Mouse (Mus musculus) forebrain, embryonic 13.5 days (tissue): ENCODE data around the gene Zfp747. TPM values are rescaled to one million over a fixed set of nuclear protein-coding genes. Genes with fewer than 3 reads are reported as not detected.
"Not testable (repeated sequence)": the region's sequence is repeated elsewhere in the genome, so short reads cannot be mapped to it uniquely, and the experiment has no call there.

Experiments used
- ATAC-seq: fragments of 200-750 bp; cut with Nextera tagmentation; 2 replicates; pipeline ENCODE4 v1.8.0; 2017
- H3K27ac ChIP-seq: fragments of 300-500 bp; sonication (generic); 2 replicates; pipeline ENCODE4 v1.5.1; 2015; ENCODE audit warnings: inconsistent platforms, mild to moderate bottlenecking, moderate library complexity
- H3K27me3 ChIP-seq: fragments of 300-500 bp; sonication (generic); 2 replicates; pipeline ENCODE4 v1.6.1; 2015; ENCODE audit warnings: mild to moderate bottlenecking, inconsistent platforms
- H3K36me3 ChIP-seq: fragments of 300-500 bp; sonication (generic); 2 replicates; pipeline ENCODE4 v1.6.1; 2015; ENCODE audit warnings: mild to moderate bottlenecking, inconsistent platforms; ENCODE audit not compliant: poor library complexity, severe bottlenecking
- H3K4me1 ChIP-seq: fragments of 300-500 bp; sonication (generic); 2 replicates; pipeline ENCODE4 v1.6.1; 2015; ENCODE audit warnings: inconsistent platforms
- H3K4me2 ChIP-seq: fragments of 300-500 bp; sonication (generic); 2 replicates; pipeline ENCODE4 v1.6.1; 2015; ENCODE audit warnings: inconsistent platforms, mild to moderate bottlenecking, moderate library complexity
- H3K4me3 ChIP-seq: fragments of 300-500 bp; sonication (generic); 2 replicates; pipeline ENCODE4 v1.5.1; 2015; ENCODE audit warnings: mild to moderate bottlenecking, inconsistent platforms
- H3K9ac ChIP-seq: fragments of 300-500 bp; sonication (generic); 2 replicates; pipeline ENCODE4 v1.6.1; 2015; ENCODE audit warnings: mild to moderate bottlenecking, inconsistent platforms
- H3K9me3 ChIP-seq: fragments of 300-500 bp; sonication (generic); replicated peaks from 2 replicates; pipeline ENCODE4 v1.6.1; 2016; ENCODE audit warnings: inconsistent platforms
- WGBS: fragments of 180-500 bp; shearing (Covaris S2); methylation state at CpG from one replicate; pipeline ENCODE4 v1.1.7; 2015; 5-methylcytosine and 5-hydroxymethylcytosine counted together
- polyA plus RNA-seq: library from polyadenylated mRNA; unstranded; fragments of >200 nt; fragmentation: Nextera tagmentation; extraction: Ambion mirVana; gene quantifications from 2 replicates; pipeline ENCODE4 v1.2.1, GENCODE M21; 2015

Zfp747 gene
- polyA plus RNA-seq, 1 experiment from 2014 or later = 8.6 TPM

GRCm38 (mm10) chr7:127364166-127364565, 11.7 kb downstream of the Zfp747 start:
- H3K36me3 ChIP-seq = no peaks in the 10 kb centered on the region
- ATAC-seq = no peak
- H3K27ac ChIP-seq = no peak overlapping the region
- peak overlapping the region; percentile 77 for H3K4me2 ChIP-seq
- H3K9ac ChIP-seq = peak overlapping the region; percentile 70; the same call in 1 of the 2 replicates
- whole genome bisulfite sequencing = 42% methylated on average over 4 of the region's 4 CpGs
- peak overlapping the region; percentile 41 for H3K4me3 ChIP-seq
- peaks cover 15% of the 10 kb centered on the region for H3K27me3 ChIP-seq
- H3K4me1 ChIP-seq = peaks cover 16% of the 10 kb centered on the region
- H3K9me3 ChIP-seq = no peaks in the 10 kb centered on the region

GRCm38 (mm10) chr7:127363475-127363921, 12.4 kb downstream of the Zfp747 start:
- H3K9ac ChIP-seq = peak overlapping the region; percentile 70
- H3K27me3 ChIP-seq = peaks cover 15% of the 10 kb centered on the region
- peaks cover 16% of the 10 kb centered on the region for H3K4me1 ChIP-seq
- under 1% methylated on average over 24 of the region's 24 CpGs for WGBS
- H3K36me3 ChIP-seq = no peaks in the 10 kb centered on the region
- no peaks in the 10 kb centered on the region for H3K9me3 ChIP-seq
- H3K4me3 ChIP-seq = peak overlapping the region; percentile 41
- peak overlapping the region; percentile 27; the same call in 1 of the 2 replicates for H3K27ac ChIP-seq
- ATAC-seq = 0 out of 2 replicates have a peak, but pooled peaks have one; percentile 33
- H3K4me2 ChIP-seq = peak overlapping the region; percentile 77

- 8% methylated on average over 13 of the region's 13 CpGs for WGBS
- not testable (repeated sequence) for H3K9ac ChIP-seq, ATAC-seq
These were observed 13.4 kb downstream of the Zfp747 start for GRCm38 (mm10) chr7:127362418-127362817.

GRCm38 (mm10) chr7:127361449-127361848, 14.4 kb downstream of the Zfp747 start:
- no peak overlapping the region for H3K4me3 ChIP-seq
- H3K9me3 ChIP-seq = no peaks in the 10 kb centered on the region
- no peak overlapping the region for H3K27ac ChIP-seq
- no peak for ATAC-seq
- WGBS = 66% methylated on average over 13 of the region's 13 CpGs
- H3K4me1 ChIP-seq = peaks cover 16% of the 10 kb centered on the region
- no peak overlapping the region for H3K4me2 ChIP-seq
- H3K36me3 ChIP-seq = no peaks in the 10 kb centered on the region
- H3K9ac ChIP-seq = no peak overlapping the region
- peaks cover 21% of the 10 kb centered on the region for H3K27me3 ChIP-seq

More at GRCm38 (mm10) chr7:127362418-127362817, 13.4 kb downstream of the Zfp747 start:
- Histone ChIP-seq H3K4me1 (peaks cover 16% of the 10 kb centered on the region), H3K4me2 (peak overlapping the region; percentile 42), H3K27me3 (peaks cover 21% of the 10 kb centered on the region), H3K4me3 (peak overlapping the region; percentile 21)
- H3K36me3 ChIP-seq, H3K9me3 ChIP-seq, H3K27ac ChIP-seq: not testable (repeated sequence)

- H3K4me1 ChIP-seq = peaks cover 16% of the 10 kb centered on the region
- H3K4me3 ChIP-seq = no peak overlapping the region
- H3K9me3 ChIP-seq = no peaks in the 10 kb centered on the region
- H3K36me3 ChIP-seq = no peaks in the 10 kb centered on the region
- 79% methylated on average over 4 of the region's 4 CpGs for WGBS
- no peak overlapping the region for H3K9ac ChIP-seq
- H3K4me2 ChIP-seq = no peak overlapping the region
- H3K27ac ChIP-seq = no peak overlapping the region
- no peak for ATAC-seq
- H3K27me3 ChIP-seq = peaks cover 19% of the 10 kb centered on the region
These were observed 15.6 kb downstream of the Zfp747 start for GRCm38 (mm10) chr7:127360265-127360664.

GRCm38 (mm10) chr7:127358472-127358871, 17.4 kb downstream of the Zfp747 start:
- Histone ChIP-seq H3K36me3 (no peaks in the 10 kb centered on the region), H3K27ac (no peak overlapping the region), H3K27me3 (peaks cover 25% of the 10 kb centered on the region), H3K4me3 (no peak overlapping the region), H3K9ac (no peak overlapping the region), H3K4me2 (no peak overlapping the region), H3K4me1 (peaks cover 3% of the 10 kb centered on the region), H3K9me3 (no peaks in the 10 kb centered on the region)
- ATAC-seq = no peak
- 70% methylated on average over 4 of the region's 4 CpGs for WGBS

GRCm38 (mm10) chr7:127357871-127358270, 18.0 kb downstream of the Zfp747 start:
- Histone ChIP-seq H3K4me3 (no peak overlapping the region), H3K27ac (no peak overlapping the region), H3K9ac (no peak overlapping the region), H3K27me3 (peaks cover 25% of the 10 kb centered on the region), H3K9me3 (no peaks in the 10 kb centered on the region), H3K4me1 (no peaks in the 10 kb centered on the region), H3K36me3 (no peaks in the 10 kb centered on the region), H3K4me2 (no peak overlapping the region)
- no peak for ATAC-seq
- 37% methylated on average over 2 of the region's 2 CpGs for WGBS

GRCm38 (mm10) chr7:127355796-127356195, 20.1 kb downstream of the Zfp747 start:
- 79% methylated on average over 3 of the region's 3 CpGs for WGBS
- ATAC-seq = no peak
- Histone ChIP-seq H3K36me3 (no peaks in the 10 kb centered on the region), H3K4me3 (no peak overlapping the region), H3K4me2 (no peak overlapping the region), H3K27me3 (peaks cover 19% of the 10 kb centered on the region), H3K27ac (no peak overlapping the region), H3K9ac (no peak overlapping the region), H3K4me1 (no peaks in the 10 kb centered on the region), H3K9me3 (no peaks in the 10 kb centered on the region)

- Histone ChIP-seq H3K4me3 (no peak overlapping the region), H3K4me2 (no peak overlapping the region), H3K4me1 (peaks cover 8% of the 10 kb centered on the region), H3K27me3 (0 out of 2 replicates have a peak, but pooled peaks cover 6% of the 10 kb centered on the region), H3K9ac (no peak overlapping the region), H3K9me3 (no peaks in the 10 kb centered on the region), H3K27ac (no peak overlapping the region), H3K36me3 (no peaks in the 10 kb centered on the region)
- 92% methylated on average over 5 of the region's 5 CpGs for WGBS
- no peak for ATAC-seq
These were observed 24.4 kb downstream of the Zfp747 start for GRCm38 (mm10) chr7:127351230-127352004.

GRCm38 (mm10) chr7:127346676-127347075, 29.2 kb downstream of the Zfp747 start:
- H3K27ac ChIP-seq = no peak overlapping the region
- H3K9ac ChIP-seq = no peak overlapping the region
- H3K4me2 ChIP-seq = peak overlapping the region; percentile 86
- H3K27me3 ChIP-seq = no peaks in the 10 kb centered on the region
- peaks cover 21% of the 10 kb centered on the region for H3K4me1 ChIP-seq
- no peaks in the 10 kb centered on the region for H3K9me3 ChIP-seq
- peaks cover 20% of the 10 kb centered on the region for H3K36me3 ChIP-seq
- no peak for ATAC-seq
- WGBS = 12% methylated on average over 8 of the region's 8 CpGs
- H3K4me3 ChIP-seq = peak overlapping the region; percentile 94

- Histone ChIP-seq H3K36me3 (peaks cover 28% of the 10 kb centered on the region), H3K4me3 (peak within 1 kb of the TSS; percentile 94), H3K9me3 (no peaks in the 10 kb centered on the region), H3K9ac (peak within 1 kb of the TSS; percentile 93), H3K27me3 (no peaks in the 10 kb centered on the region), H3K4me2 (peak within 1 kb of the TSS; percentile 86), H3K4me1 (peaks cover 21% of the 10 kb centered on the region), H3K27ac (peak within 1 kb of the TSS; percentile 83)
- peak; percentile 94 for ATAC-seq
- under 1% methylated on average over 73 of the region's 76 CpGs for WGBS
These were observed 30.1 kb downstream of the Zfp747 start, which contains the start of gene Zfp768 for GRCm38 (mm10) chr7:127345512-127346325. Gene Zfp768, minus strand, starts transcription at chr7:127345589.

GRCm38 (mm10) chr7:127345092-127345491, 30.8 kb downstream of the Zfp747 start:
- H3K4me2 ChIP-seq = peak overlapping the region; percentile 86
- peak overlapping the region; percentile 94 for H3K4me3 ChIP-seq
- peak overlapping the region; percentile 83 for H3K27ac ChIP-seq
- peak; percentile 23 for ATAC-seq
- H3K27me3 ChIP-seq = no peaks in the 10 kb centered on the region
- H3K9me3 ChIP-seq = no peaks in the 10 kb centered on the region
- H3K9ac ChIP-seq = peak overlapping the region; percentile 93
- WGBS = under 1% methylated on average over 36 of the region's 42 CpGs
- peaks cover 21% of the 10 kb centered on the region for H3K4me1 ChIP-seq
- H3K36me3 ChIP-seq = peaks cover 32% of the 10 kb centered on the region
